In genomic region chr2:59439824-59440223, GRCm38 (mm10) we compare ENCODE assay signal across 24 mouse cellular contexts. TPM values are rescaled to one million over a fixed set of nuclear protein-coding genes. Genes with fewer than 3 reads are reported as not detected.
DNase-seq lines count a peak whose midpoint lies in the region; ATAC-seq and TF ChIP-seq lines count a peak whose summit lies in the region.
"Had no signal": no experiment of that assay in that cellular context is flagged by ENCODE, and none has a peak within 500 bp of the region (broad histone marks: within the 10 kb centered on the region; RNA-seq: fewer than 3 reads in every experiment).

No protein-coding gene starts in this region.

- no peaks in the 10 kb centered on the region for H3K27me3 ChIP-seq in forebrain, postnatal 0 days (ENCODE audit: insufficient read depth, low read length)
- no peaks in the 10 kb centered on the region for H3K27me3 ChIP-seq in forebrain, embryonic 15.5 days
- H3K27me3 ChIP-seq in heart, embryonic 16.5 days (ENCODE audit: control insufficient read depth, insufficient read depth, low read length) = no peaks in the 10 kb centered on the region
- H3K27me3 ChIP-seq in midbrain, embryonic 14.5 days (ENCODE audit: control insufficient read depth, insufficient read depth, low read length) = no peaks in the 10 kb centered on the region
- 0 out of 2 replicates have a peak, but pooled peaks cover 3% of the 10 kb centered on the region for H3K27me3 ChIP-seq in midbrain, embryonic 15.5 days (replicated peaks)
- H3K27me3 ChIP-seq: CH12.LX; hindbrain, embryonic 15.5 days; limb, embryonic 15.5 days; liver, embryonic 13.5 days; neural tube, embryonic 13.5 days had no signal

- no peak overlapping the region for H3K4me2 ChIP-seq in forebrain, postnatal 0 days (ENCODE audit: low read depth)
- H3K4me2 ChIP-seq in forebrain, embryonic 15.5 days (replicated peaks) = no peak overlapping the region
- H3K4me2 ChIP-seq in heart, embryonic 16.5 days (ENCODE audit: low read depth, low read length) = no peak overlapping the region
- no peak overlapping the region for H3K4me2 ChIP-seq in midbrain, embryonic 14.5 days (ENCODE audit: low read length)
- H3K4me2 ChIP-seq in midbrain, embryonic 15.5 days = no peak overlapping the region
- H3K4me2 ChIP-seq: heart, embryonic 11.5 days; hindbrain, embryonic 15.5 days; limb, embryonic 15.5 days; liver, embryonic 13.5 days; midbrain, embryonic 11.5 days; neural tube, embryonic 13.5 days had no signal

- no peaks in the 10 kb centered on the region for H3K36me3 ChIP-seq in forebrain, postnatal 0 days (ENCODE audit: insufficient read depth)
- no peaks in the 10 kb centered on the region for H3K36me3 ChIP-seq in forebrain, embryonic 15.5 days
- H3K36me3 ChIP-seq in heart, embryonic 16.5 days (ENCODE audit: control insufficient read depth, insufficient read depth) = no peaks in the 10 kb centered on the region
- no peaks in the 10 kb centered on the region for H3K36me3 ChIP-seq in midbrain, embryonic 14.5 days (ENCODE audit: control insufficient read depth, insufficient read depth, low read length)
- H3K36me3 ChIP-seq in midbrain, embryonic 15.5 days (replicated peaks) = no peaks in the 10 kb centered on the region
- H3K36me3 ChIP-seq: hindbrain, embryonic 10.5 days; hindbrain, embryonic 15.5 days; limb, embryonic 10.5 days; limb, embryonic 15.5 days; liver, embryonic 13.5 days; neural tube, embryonic 13.5 days had no signal

- peak; percentile 40; the same call in 1 of the 2 replicates for ATAC-seq in forebrain, postnatal 0 days
- ATAC-seq in forebrain, embryonic 15.5 days (replicated peaks) = no peak
- ATAC-seq in heart, embryonic 16.5 days (replicated peaks; ENCODE audit: extremely low read depth, insufficient read depth, low FRiP score) = no peak
- no peak for ATAC-seq in midbrain, embryonic 14.5 days (ENCODE audit: low FRiP score, low TSS enrichment)
- ATAC-seq in midbrain, embryonic 15.5 days (replicated peaks) = no peak
- no peak for ATAC-seq in frontal cortex, adult (ENCODE audit: low TSS enrichment)

- TF ChIP-seq CTCF in forebrain, postnatal 0 days (IDR thresholded peaks at IDR 0.05; ENCODE audit: low read depth) = no peak

- no peak overlapping the region for H3K9ac ChIP-seq in forebrain, postnatal 0 days
- H3K9ac ChIP-seq in forebrain, embryonic 15.5 days (replicated peaks) = no peak overlapping the region
- no peak overlapping the region for H3K9ac ChIP-seq in heart, embryonic 16.5 days (ENCODE audit: low read length)
- H3K9ac ChIP-seq in midbrain, embryonic 14.5 days (replicated peaks; ENCODE audit: low read length) = no peak overlapping the region
- no peak overlapping the region for H3K9ac ChIP-seq in midbrain, embryonic 15.5 days
- H3K9ac ChIP-seq: hindbrain, embryonic 15.5 days; limb, embryonic 15.5 days; liver, embryonic 13.5 days; neural tube, embryonic 13.5 days had no signal

- no peak overlapping the region for H3K4me3 ChIP-seq in forebrain, postnatal 0 days (ENCODE audit: low read depth, low read length)
- no peak overlapping the region for H3K4me3 ChIP-seq in forebrain, embryonic 15.5 days
- no peak overlapping the region for H3K4me3 ChIP-seq in heart, embryonic 16.5 days (ENCODE audit: low read length)
- H3K4me3 ChIP-seq in midbrain, embryonic 14.5 days (replicated peaks; ENCODE audit: low read depth, low read length) = no peak overlapping the region
- H3K4me3 ChIP-seq in midbrain, embryonic 15.5 days = no peak overlapping the region
- H3K4me3 ChIP-seq: erythroblast, embryonic 14.5 days; hindbrain, embryonic 10.5 days; hindbrain, embryonic 15.5 days; limb, embryonic 10.5 days; limb, embryonic 15.5 days; liver, embryonic 13.5 days; neural tube, embryonic 13.5 days had no signal

- no peaks in the 10 kb centered on the region for H3K9me3 ChIP-seq in forebrain, postnatal 0 days (ENCODE audit: low read length)
- no peaks in the 10 kb centered on the region for H3K9me3 ChIP-seq in forebrain, embryonic 15.5 days
- H3K9me3 ChIP-seq in heart, embryonic 16.5 days (replicated peaks; ENCODE audit: control insufficient read depth, low read length) = peaks cover 6% of the 10 kb centered on the region; the same call in 1 of the 2 replicates
- no peaks in the 10 kb centered on the region for H3K9me3 ChIP-seq in midbrain, embryonic 14.5 days (ENCODE audit: control insufficient read depth, low read length)
- H3K9me3 ChIP-seq in midbrain, embryonic 15.5 days = no peaks in the 10 kb centered on the region
- H3K9me3 ChIP-seq: hindbrain, embryonic 10.5 days; hindbrain, embryonic 15.5 days; limb, embryonic 10.5 days; limb, embryonic 15.5 days; liver, embryonic 13.5 days; neural tube, embryonic 13.5 days had no signal

- peak; percentile 41 for DNase-seq in forebrain, postnatal 0 days
- no peak for DNase-seq in heart, postnatal 25 days (ENCODE audit: low spot score)
- no peak for DNase-seq in midbrain, embryonic 14.5 days
- DNase-seq: layer of hippocampus, adult 9-11 months had no signal

- intact Hi-C loops in heart, postnatal 25 days (cut with DNase I) = loop anchor here (2.0 to 5.0 kb wide), 6 partner anchors 38 to 758 kb away; partner anchors contain the start of genes Ccdc148 and Pkp4

- H3K4me1 ChIP-seq in forebrain, postnatal 0 days (ENCODE audit: insufficient read depth) = no peaks in the 10 kb centered on the region
- H3K4me1 ChIP-seq in forebrain, embryonic 15.5 days = peaks cover 13% of the 10 kb centered on the region
- peaks cover 12% of the 10 kb centered on the region for H3K4me1 ChIP-seq in heart, embryonic 16.5 days (ENCODE audit: control insufficient read depth, insufficient read depth, low read length)
- no peaks in the 10 kb centered on the region for H3K4me1 ChIP-seq in midbrain, embryonic 14.5 days (ENCODE audit: control insufficient read depth, insufficient read depth, low read length)
- H3K4me1 ChIP-seq in midbrain, embryonic 15.5 days = peaks cover 4% of the 10 kb centered on the region
- H3K4me1 ChIP-seq: liver, embryonic 13.5 days had no signal

- H3K27ac ChIP-seq in forebrain, postnatal 0 days (ENCODE audit: low read depth, low read length) = peak overlapping the region; percentile 45; the same call in 1 of the 2 replicates
- H3K27ac ChIP-seq in forebrain, embryonic 15.5 days (replicated peaks) = no peak overlapping the region
- H3K27ac ChIP-seq in heart, embryonic 16.5 days (ENCODE audit: low read length) = 0 out of 2 replicates have a peak overlapping the region, but pooled peaks have one; percentile 4
- H3K27ac ChIP-seq in midbrain, embryonic 14.5 days (replicated peaks; ENCODE audit: low read depth, low read length) = 0 out of 2 replicates have a peak overlapping the region, but pooled peaks have one; percentile 8
- no peak overlapping the region for H3K27ac ChIP-seq in midbrain, embryonic 15.5 days
- H3K27ac ChIP-seq: hindbrain, embryonic 10.5 days; hindbrain, embryonic 15.5 days; limb, embryonic 10.5 days; limb, embryonic 15.5 days; liver, embryonic 13.5 days; neural tube, embryonic 13.5 days had no signal

- 45% methylated on average over 9 of the region's 9 CpGs for WGBS in forebrain, postnatal 0 days
- 54% methylated on average over 9 of the region's 9 CpGs for WGBS in forebrain, embryonic 15.5 days
- WGBS in heart, embryonic 16.5 days = 73% methylated on average over 9 of the region's 9 CpGs
- WGBS in midbrain, embryonic 14.5 days = 80% methylated on average over 9 of the region's 9 CpGs
- WGBS in midbrain, embryonic 15.5 days = 75% methylated on average over 9 of the region's 9 CpGs

RNA-seq across cellular contexts. Expression of gene Dapl1, which starts 44.6 kb away (rescaled TPM):
- 1.00 TPM in 1 of 2 replicates, not detected in the other for total RNA-seq in forebrain, postnatal 0 days (2014; rRNA removed)
- polyA plus RNA-seq in forebrain, postnatal 0 days (2015; fragmentation: Nextera tagmentation; extraction: Ambion mirVana) = 2.2 and 2.3 TPM in 2 replicates
- 0.47 TPM in 1 of 2 replicates, not detected in the other for polyA plus RNA-seq in forebrain, embryonic 15.5 days (2015; fragmentation: Nextera tagmentation; extraction: Ambion mirVana)
- polyA plus RNA-seq in heart, embryonic 16.5 days (2015; fragmentation: Nextera tagmentation; extraction: Ambion mirVana) = 1.6 and 2.2 TPM in 2 replicates
- not detected for total RNA-seq in heart, postnatal 25 days (2021)
- polyA plus RNA-seq in midbrain, embryonic 14.5 days (2014; fragmentation: Nextera tagmentation; extraction: Ambion mirVana) = 0.42 and 0.96 TPM in 2 replicates
- polyA plus RNA-seq in midbrain, embryonic 15.5 days (2015; fragmentation: Nextera tagmentation; extraction: Ambion mirVana) = 0.86 and 1.3 TPM in 2 replicates
- total RNA-seq: adrenal gland, adult 8-10 months; adrenal gland, postnatal 4 days; CH12.LX; ES-E14; gastrocnemius, postnatal 36 days; megakaryocyte progenitor cell, adult 5-6 weeks had no signal
- polyA plus RNA-seq: C2C12; erythroblast, embryonic 14.5 days; neural tube, embryonic 13.5 days had no signal

Comparison
In these comparisons a context has a peak if more than half of its experiments do, and no peak if none do; other contexts are left out.
1. H3K27ac ChIP-seq: peak in forebrain, postnatal 0 days (single experiment), heart, embryonic 16.5 days (single experiment) and midbrain, embryonic 14.5 days (single experiment); none in forebrain, embryonic 15.5 days (single experiment) and midbrain, embryonic 15.5 days (single experiment).